21 mouse cellular contexts compared by ENCODE assay signal in the genomic region with DNA sequence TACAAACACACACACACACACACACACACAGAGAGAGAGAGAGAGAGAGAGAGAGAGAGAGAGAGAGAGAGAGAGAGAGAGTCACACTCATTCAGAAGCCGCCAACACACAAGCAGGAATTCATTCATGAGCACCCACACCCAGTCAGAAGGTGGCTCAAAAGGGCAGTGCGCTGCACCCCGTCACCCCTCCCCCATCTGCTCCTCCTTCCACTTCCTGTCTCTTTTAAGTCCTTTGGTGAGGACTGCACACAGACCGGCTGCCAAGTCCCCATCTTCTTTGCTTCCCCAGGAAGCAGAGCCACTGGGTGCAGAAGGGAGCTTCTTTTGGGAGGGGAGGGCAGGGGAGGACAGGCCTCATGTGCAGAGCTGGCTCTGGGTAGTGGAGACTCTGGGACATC. TPM values are rescaled to one million over a fixed set of nuclear protein-coding genes. Genes with fewer than 3 reads are reported as not detected.
"Had no signal": no experiment of that assay in that cellular context is flagged by ENCODE, and none has a peak within 500 bp of the region (broad histone marks: within the 10 kb centered on the region; RNA-seq: fewer than 3 reads in every experiment).

No protein-coding gene starts in this region.

- DNase-seq: kidney, adult 8-10 months; layer of hippocampus, adult 9-11 months; left cerebral cortex, postnatal 4 days; lung, adult 2 months; lung, postnatal 36 days; retina, postnatal 1 day; right cerebral cortex, postnatal 4 days; spleen, adult 18-20 months had no signal

- H3K36me3 ChIP-seq: liver, embryonic 15.5 days; midbrain, embryonic 13.5 days; neural tube, embryonic 13.5 days had no signal

- ATAC-seq: lung, postnatal 0 days; midbrain, embryonic 13.5 days had no signal

- H3K9me3 ChIP-seq: liver, embryonic 15.5 days; midbrain, embryonic 13.5 days; neural tube, embryonic 13.5 days had no signal

- H3K9ac ChIP-seq: liver, embryonic 15.5 days; midbrain, embryonic 13.5 days; neural tube, embryonic 13.5 days had no signal

- H3K4me2 ChIP-seq: liver, embryonic 11.5 days; liver, embryonic 15.5 days; midbrain, embryonic 13.5 days; neural tube, embryonic 13.5 days had no signal

- H3K4me3 ChIP-seq: liver, embryonic 15.5 days; midbrain, embryonic 13.5 days; neural tube, embryonic 13.5 days had no signal

- H3K27ac ChIP-seq: liver, embryonic 15.5 days; midbrain, embryonic 13.5 days; neural tube, embryonic 13.5 days had no signal

RNA-seq across cellular contexts. Expression of a gene that starts 2.2 kb away (rescaled TPM):
- total RNA-seq: layer of hippocampus, adult 18-20 months; left cerebral cortex, adult 18-20 months; left cerebral cortex, postnatal 10 days; left cerebral cortex, postnatal 4 days; megakaryocyte progenitor cell, adult 5-6 weeks had no signal
- polyA plus RNA-seq: kidney, embryonic 16.5 days; limb, embryonic 14.5 days; liver, embryonic 11.5 days; liver, embryonic 15.5 days; lung, adult 2 months; lung, postnatal 0 days; midbrain, embryonic 13.5 days; midbrain, postnatal 0 days; stomach, embryonic 14.5 days had no signal
